Mouse (Mus musculus) layer of hippocampus, adult 9-10 months (tissue): ENCODE measurements around the gene Cd69.

Source experiments
- DNase-seq: peaks from one replicate; pipeline ENCODE4 v3.0.0; 2022; ENCODE audit warnings: low spot score

The Cd69 gene

DNA sequence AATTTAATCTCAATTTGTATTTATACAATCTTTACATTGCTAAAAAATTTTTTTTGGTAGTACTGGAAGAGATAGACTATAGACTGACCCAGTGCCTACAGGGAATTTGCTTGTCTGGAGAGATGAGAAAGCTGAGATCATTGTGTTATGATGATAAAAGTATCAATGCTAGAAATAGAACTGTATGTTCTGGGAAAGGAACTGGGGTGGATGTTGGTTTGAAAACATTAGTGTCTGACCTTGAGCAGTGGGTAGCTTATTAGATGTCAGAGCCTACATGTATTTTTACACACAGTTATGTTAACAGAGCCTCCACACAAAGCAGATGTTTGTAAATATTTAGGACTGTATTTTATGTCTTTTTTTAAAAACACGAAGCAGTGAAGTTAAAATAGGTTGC, 51.1 kb downstream of the Cd69 start:
- no peak for DNase-seq

DNA sequence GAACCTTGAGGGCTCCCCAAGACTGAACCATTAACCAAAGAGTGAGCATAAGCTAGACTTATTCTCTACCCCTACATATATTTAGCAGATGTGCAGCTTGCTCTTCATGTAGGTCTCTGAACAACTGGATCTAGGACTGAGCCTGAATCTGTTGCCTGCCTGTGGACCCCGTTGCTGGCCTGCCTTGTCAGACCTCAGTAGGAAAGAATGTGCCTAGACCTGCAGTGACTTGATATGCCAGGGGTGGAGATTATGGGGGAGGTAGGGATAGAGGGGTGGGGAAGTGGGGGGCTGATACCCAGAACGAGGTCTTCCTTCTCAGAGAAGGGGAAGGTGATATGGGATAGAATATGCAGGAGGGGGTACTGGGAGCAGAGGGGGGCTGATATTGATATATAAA, 51.6 kb downstream of the Cd69 start:
- no peak for DNase-seq

DNA sequence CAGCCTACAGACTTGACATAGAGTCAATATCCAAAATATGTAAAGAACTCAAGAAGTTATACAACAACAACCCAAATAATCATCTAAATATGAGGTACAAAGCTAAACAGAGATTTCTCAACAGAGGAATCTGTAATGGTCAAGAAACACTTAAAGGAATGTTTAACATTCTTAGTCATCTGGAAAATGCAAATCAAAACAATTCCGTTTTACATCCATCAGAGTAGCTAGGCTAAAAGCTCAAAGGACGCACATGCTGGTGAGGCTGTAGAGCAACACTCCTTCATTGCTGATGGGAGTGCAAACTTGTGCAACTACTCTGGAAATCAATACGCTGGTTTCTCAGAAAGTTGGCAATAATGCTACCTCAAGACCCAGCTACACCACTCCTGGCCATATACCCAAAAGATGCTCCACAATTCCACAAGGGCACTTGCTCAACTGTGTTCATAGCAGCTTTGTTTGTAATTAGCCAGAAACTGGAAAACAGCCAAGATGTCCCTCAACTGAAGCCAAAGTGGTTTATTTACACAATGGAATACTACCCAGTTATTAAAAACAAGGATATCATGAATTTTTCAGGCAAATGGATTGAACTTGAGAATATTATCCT, 52.9 kb downstream of the Cd69 start:
- DNase-seq = no peak

GRCm38 (mm10) chr6:129221053-129221452, 54.2 kb downstream of the Cd69 start:
- DNase-seq = no peak

DNA sequence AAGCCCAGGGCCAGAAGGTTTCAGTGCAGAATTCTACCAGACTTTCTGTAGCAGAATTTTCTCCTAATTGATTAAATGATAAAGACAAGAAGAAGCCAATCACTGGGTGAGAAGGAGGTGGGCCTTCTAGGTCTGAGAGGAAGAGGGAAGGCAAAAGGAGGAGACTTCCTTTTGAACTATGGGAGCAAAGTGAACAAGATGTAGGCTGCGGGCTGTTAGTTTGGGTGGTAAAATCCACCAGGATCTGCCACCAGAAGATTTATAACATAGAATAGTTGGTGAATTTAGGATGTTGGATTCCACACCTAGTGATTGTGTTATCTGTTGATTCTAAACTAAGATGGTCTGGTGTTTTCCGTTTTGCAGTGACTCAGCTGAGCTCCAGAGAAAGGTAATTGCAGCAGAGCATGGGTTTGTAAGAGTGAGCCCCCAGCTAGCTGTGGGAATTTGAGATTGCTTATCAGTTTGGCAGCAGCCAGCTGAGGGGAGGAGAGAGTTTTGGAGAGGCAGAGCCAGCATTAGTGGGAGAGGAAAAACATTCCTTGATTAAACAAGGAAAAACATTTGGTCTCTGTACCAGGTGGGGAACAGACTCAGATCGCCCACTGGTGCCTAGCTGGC, 55.2 kb downstream of the Cd69 start:
- DNase-seq = no peak

DNA sequence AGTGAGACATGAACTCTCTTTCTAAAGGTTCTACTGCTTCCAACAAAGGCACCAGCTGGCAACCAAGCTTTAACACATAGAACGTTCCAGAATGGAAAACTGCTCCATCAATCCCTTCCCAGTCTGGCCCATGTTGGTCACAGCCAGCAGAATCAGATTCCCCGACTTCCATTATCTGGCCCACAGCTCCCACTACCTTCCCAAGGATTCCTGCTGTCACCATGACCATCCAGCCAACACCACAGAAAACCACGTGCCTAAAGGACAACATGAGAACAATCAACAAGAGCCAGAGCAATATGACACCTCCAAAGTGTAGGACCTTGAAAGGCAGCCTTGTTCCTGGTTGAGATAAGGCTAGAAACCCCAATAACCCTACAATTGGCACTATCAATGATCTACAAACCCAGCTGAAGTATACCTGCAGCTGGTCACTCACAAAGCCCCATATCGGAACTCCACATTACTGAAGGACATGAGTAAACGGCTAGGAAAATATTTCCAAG, 57.0 kb downstream of the Cd69 start:
- DNase-seq = no peak
